Mouse (Mus musculus) CH12.LX (cell line): Measurements from ENCODE around the gene Paics. TPM values are rescaled to one million over a fixed set of nuclear protein-coding genes. Genes with fewer than 3 reads are reported as not detected.

Experiments used
- DNase-seq: peaks from one replicate; pipeline ENCODE4 v3.0.0-alpha.2; 2013; ENCODE audit errors: extremely low read depth
- H3K27ac ChIP-seq: 2 replicates; pipeline ENCODE4 v1.5.1; 2012; ENCODE audit warnings: low read depth, mild to moderate bottlenecking, control low read depth, moderate library complexity; ENCODE audit not compliant: insufficient read depth
- H3K27me3 ChIP-seq: replicated peaks from 2 replicates; pipeline ENCODE3; 2012; ENCODE audit warnings: inconsistent platforms
- H3K36me3 ChIP-seq, 2 experiments: replicated peaks in 1 of 2; 2 replicates each; pipeline versions ENCODE3 to v1.6.1; 2012; ENCODE audit warnings: inconsistent platforms in 1 of 2, low read length in 1 of 2, mild to moderate bottlenecking in 1 of 2, mixed read lengths in 1 of 2, moderate library complexity in 1 of 2; ENCODE audit not compliant: control insufficient read depth in 1 of 2, insufficient read depth in 1 of 2
- H3K4me1 ChIP-seq, 2 experiments: 2 replicates each; pipeline ENCODE4 v1.6.1; 2012; ENCODE audit warnings: inconsistent platforms in 1 of 2, moderate library complexity in 1 of 2; ENCODE audit not compliant: insufficient read depth in 2 of 2, control insufficient read depth in 1 of 2
- H3K4me2 ChIP-seq: 2 replicates; pipeline ENCODE4 v1.6.1; 2012; ENCODE audit warnings: low read depth, mild to moderate bottlenecking, control low read depth; ENCODE audit not compliant: poor library complexity, insufficient read depth, severe bottlenecking
- H3K4me3 ChIP-seq, 3 experiments: fragments of 150-350 bp in 1 of 3; sonication (generic) in 1 of 3; replicated peaks in 1 of 3; 2 replicates each; pipeline versions ENCODE3 to v1.5.1; 2011 to 2012; ENCODE audit warnings: low read depth in 2 of 3, low read length in 2 of 3, mild to moderate bottlenecking in 2 of 3, moderate library complexity in 2 of 3, control low read depth in 1 of 3, improper control_type of control experiment in 1 of 3, inconsistent platforms in 1 of 3, mixed read lengths in 1 of 3; ENCODE audit not compliant: poor library complexity in 1 of 3
- H3K79me2 ChIP-seq: replicated peaks from 2 replicates; pipeline ENCODE4 v1.6.1; 2012; ENCODE audit warnings: mild to moderate bottlenecking, moderate library complexity; ENCODE audit not compliant: control insufficient read depth, poor library complexity, insufficient read depth, severe bottlenecking; ENCODE audit errors: extremely low read depth
- H3K9ac ChIP-seq: 2 replicates; pipeline ENCODE4 v1.6.1; 2012; ENCODE audit warnings: low read depth, mild to moderate bottlenecking, control low read depth, moderate library complexity; ENCODE audit not compliant: insufficient read depth
- H3K9me3 ChIP-seq: replicated peaks from 2 replicates; pipeline ENCODE3; 2012; ENCODE audit warnings: low read length, inconsistent platforms, mixed read lengths
- BHLHE40 ChIP-seq: IDR thresholded peaks from 2 replicates; pipeline ENCODE4 v1.6.1; 2011; ENCODE audit warnings: mild to moderate bottlenecking, low read depth, low read length, improper control_type of control experiment
- CHD1 ChIP-seq: IDR thresholded peaks from 2 replicates; pipeline ENCODE4 v1.6.1; 2012; ENCODE audit warnings: low read depth, low read length, improper control_type of control experiment, inconsistent platforms
- CTCF ChIP-seq, 2 experiments: IDR thresholded peaks in 1 of 2; conservative IDR thresholded peaks in 1 of 2; 2 replicates each; pipeline ENCODE4 v1.5.1; 2011 to 2012; ENCODE audit warnings: low read depth in 2 of 2, low read length in 2 of 2, improper control_type of control experiment in 1 of 2, inconsistent platforms in 1 of 2, mild to moderate bottlenecking in 1 of 2, moderate library complexity in 1 of 2
- ELF1 ChIP-seq: IDR thresholded peaks from 2 replicates; pipeline ENCODE4 v1.6.1; 2014; ENCODE audit warnings: low read depth, mild to moderate bottlenecking, inconsistent platforms, low read length, improper control_type of control experiment
- EP300 ChIP-seq: IDR thresholded peaks from 2 replicates; pipeline ENCODE4 v1.6.1; 2011; ENCODE audit warnings: low read length, improper control_type of control experiment
- ETS1 ChIP-seq: conservative IDR thresholded peaks from 2 replicates; pipeline ENCODE4 v1.6.1; 2012; ENCODE audit warnings: low read depth, mild to moderate bottlenecking, inconsistent platforms, low read length, improper control_type of control experiment, moderate library complexity
- GABPA ChIP-seq: IDR thresholded peaks from 2 replicates; pipeline ENCODE4 v1.6.1; 2012; ENCODE audit warnings: low read depth, low read length, improper control_type of control experiment, inconsistent platforms; ENCODE audit not compliant: insufficient replicate concordance
- IRF4 ChIP-seq: IDR thresholded peaks from 2 replicates; pipeline ENCODE4 v1.6.1; 2014; ENCODE audit warnings: low read depth, mild to moderate bottlenecking, inconsistent platforms, low read length, improper control_type of control experiment
- JUN ChIP-seq: IDR thresholded peaks from 2 replicates; pipeline ENCODE4 v1.6.1; 2011; ENCODE audit warnings: low read depth, mild to moderate bottlenecking, low read length, improper control_type of control experiment, moderate library complexity; ENCODE audit not compliant: insufficient read depth
- JUND ChIP-seq: conservative IDR thresholded peaks from 2 replicates; pipeline ENCODE4 v1.6.1; 2011; ENCODE audit warnings: low read depth, low read length, improper control_type of control experiment
- MAFK ChIP-seq: IDR thresholded peaks from 2 replicates; pipeline ENCODE4 v1.6.1; 2011; ENCODE audit warnings: low read length, improper control_type of control experiment; ENCODE audit not compliant: insufficient replicate concordance
- MAX ChIP-seq: IDR thresholded peaks from 2 replicates; pipeline ENCODE4 v1.6.1; 2011; ENCODE audit warnings: low read length, improper control_type of control experiment
- MAZ ChIP-seq: IDR thresholded peaks from 2 replicates; pipeline ENCODE4 v1.6.1; 2012; ENCODE audit warnings: low read depth, mild to moderate bottlenecking, inconsistent platforms, low read length, improper control_type of control experiment, moderate library complexity
- MYC ChIP-seq: IDR thresholded peaks from 2 replicates; pipeline ENCODE4 v1.6.1; 2011; ENCODE audit warnings: low read depth, mild to moderate bottlenecking, improper control_type of control experiment, low read length
- NELFE ChIP-seq: IDR thresholded peaks from 2 replicates; pipeline ENCODE4 v1.6.1; 2011; ENCODE audit warnings: low read depth, low read length, improper control_type of control experiment
- PAX5 ChIP-seq: IDR thresholded peaks from 2 replicates; pipeline ENCODE4 v1.6.1; 2012; ENCODE audit warnings: low read length, inconsistent platforms, mixed read lengths
- POLR2A ChIP-seq: IDR thresholded peaks from 2 replicates; pipeline ENCODE4 v1.6.1; 2011; ENCODE audit warnings: low read depth, mild to moderate bottlenecking, improper control_type of control experiment, low read length
- RAD21 ChIP-seq: IDR thresholded peaks from 2 replicates; pipeline ENCODE4 v1.6.1; 2011; ENCODE audit warnings: low read depth, mild to moderate bottlenecking, low read length, improper control_type of control experiment, moderate library complexity
- RCOR1 ChIP-seq: conservative IDR thresholded peaks from 2 replicates; pipeline ENCODE4 v1.6.1; 2012; ENCODE audit warnings: low read depth, mild to moderate bottlenecking, inconsistent platforms, low read length, improper control_type of control experiment
- SMC3 ChIP-seq: IDR thresholded peaks from 2 replicates; pipeline ENCODE4 v1.6.1; 2011; ENCODE audit warnings: low read depth, low read length, improper control_type of control experiment
- TBP ChIP-seq: conservative IDR thresholded peaks from 2 replicates; pipeline ENCODE4 v1.6.1; 2011; ENCODE audit warnings: low read depth, low read length, improper control_type of control experiment
- TCF12 ChIP-seq: IDR thresholded peaks from 2 replicates; pipeline ENCODE4 v1.6.1; 2014; ENCODE audit warnings: low read depth, mild to moderate bottlenecking, inconsistent platforms, low read length, improper control_type of control experiment
- UBTF ChIP-seq: IDR thresholded peaks from 2 replicates; pipeline ENCODE4 v1.6.1; 2012; ENCODE audit warnings: low read depth, mild to moderate bottlenecking, inconsistent platforms, low read length, improper control_type of control experiment, moderate library complexity
- USF1 ChIP-seq: IDR thresholded peaks from 2 replicates; pipeline ENCODE4 v1.6.1; 2014; ENCODE audit warnings: low read depth, mild to moderate bottlenecking, inconsistent platforms, low read length, improper control_type of control experiment
- USF2 ChIP-seq: conservative IDR thresholded peaks from 2 replicates; pipeline ENCODE4 v1.6.1; 2011; ENCODE audit warnings: low read depth, low read length, improper control_type of control experiment
- ZC3H11A ChIP-seq: IDR thresholded peaks from 2 replicates; pipeline ENCODE4 v1.6.1; 2012; ENCODE audit warnings: low read depth, mild to moderate bottlenecking, inconsistent platforms, low read length, improper control_type of control experiment
- ZKSCAN1 ChIP-seq: IDR thresholded peaks from 2 replicates; pipeline ENCODE4 v1.6.1; 2012; ENCODE audit warnings: low read depth, inconsistent platforms, low read length, improper control_type of control experiment, borderline replicate concordance
- ZMIZ1 ChIP-seq: IDR thresholded peaks from 2 replicates; pipeline ENCODE4 v1.6.1; 2012; ENCODE audit warnings: low read depth, mild to moderate bottlenecking, inconsistent platforms, low read length, improper control_type of control experiment
- dilution Hi-C: fragments of 300-500 bp; cut with MboI; formaldehyde crosslinking; loops from 2 replicates; pipeline ENCODE4 v1.14.3; 2020; ENCODE audit warnings: low sequenced_read_pairs; ENCODE audit not compliant: extremely low pct_unique_long_range_greater_than_20kb, extremely low pct_ligation_motif_present
- in situ Hi-C: fragments of 300-500 bp; cut with MboI; formaldehyde crosslinking; loops from 3 replicates; pipeline ENCODE4 v1.14.3; 2019; ENCODE audit warnings: low sequenced_read_pairs, low pct_ligation_motif_present, low pct_unique_long_range_greater_than_20kb, mixed read lengths
- polyA plus RNA-seq: library from polyadenylated mRNA; unstranded; fragments of >175 nt; gene quantifications from 2 replicates; pipeline ENCODE4 v1.2.1, GENCODE M21; 2012; ENCODE audit warnings: low read depth; ENCODE audit not compliant: insufficient read length
- total RNA-seq, 2 experiments: library from RNA; depleted of rRNA; stranded (reverse); fragments of 300-350 nt in 1 of 2; fragments of >200 nt in 1 of 2; gene quantifications; 2 replicates each; pipeline ENCODE4 v1.2.3; 2012 to 2014

Gene Paics
- total and polyA plus RNA-seq, 3 experiments: 259 to 440 (median 274) TPM

- Histone ChIP-seq H3K27me3 (no peaks in the 10 kb centered on the region), H3K27ac (no peak overlapping the region), H3K79me2 (no peaks in the 10 kb centered on the region), H3K4me2 (no peak overlapping the region), H3K9me3 (no peaks in the 10 kb centered on the region), H3K36me3 (peaks cover 67 to 89% of the 10 kb centered on the region in 2 experiments), H3K4me3 (no peak overlapping the region), H3K4me1 (no peaks in the 10 kb centered on the region), H3K9ac (no peak overlapping the region)
- no peak for DNase-seq
- dilution Hi-C loops (no loop called here), in situ Hi-C loops (no loop called here)
- TF ChIP-seq PAX5 (no peak), ZC3H11A (no peak), JUND (no peak), MAFK (no peak)
Observed at GRCm38 (mm10) chr5:76993174-76993814, 42.2 kb downstream of the Paics start.

GRCm38 (mm10) chr5:76998416-76998815 lies 47.3 kb downstream of the Paics start:
- H3K36me3 ChIP-seq: peaks cover 55 to 83% of the 10 kb centered on the region in 2 experiments
- dilution Hi-C loops: no loop called here

GRCm38 (mm10) chr5:77001192-77001591 lies 50.1 kb downstream of the Paics start:
- Histone ChIP-seq H3K4me1 (peaks cover 0 to 4% of the 10 kb centered on the region in 2 experiments; a peak in 1 of 4 replicates), H3K79me2 (no peaks in the 10 kb centered on the region), H3K9ac (no peak overlapping the region), H3K9me3 (no peaks in the 10 kb centered on the region), H3K27ac (no peak overlapping the region), H3K27me3 (no peaks in the 10 kb centered on the region), H3K36me3 (peaks cover 40 to 70% of the 10 kb centered on the region in 2 experiments), H3K4me3 (no peak overlapping the region), H3K4me2 (no peak overlapping the region)
- DNase-seq: no peak
- in situ Hi-C loops: no loop called here
- dilution Hi-C loops: no loop called here
- TF ChIP-seq PAX5 (no peak), TCF12 (no peak), POLR2A (no peak), USF2 (no peak), ELF1 (no peak), MAX (no peak), CTCF (conservative IDR thresholded peaks at IDR 0.05 in 1 of 2, IDR thresholded peaks at IDR 0.05 in 1 of 2; ENCODE audit: low read depth in 2 of 2, low read length in 2 of 2) (no peak), MAFK (no peak), RAD21 (no peak), EP300 (no peak), BHLHE40 (no peak), JUN (no peak), ZKSCAN1 (no peak), ZC3H11A (no peak), USF1 (no peak), UBTF (no peak), CHD1 (no peak), MAZ (no peak)

More at GRCm38 (mm10) chr5:76998416-76998815, 47.3 kb downstream of the Paics start:
- Histone ChIP-seq H3K9me3 (no peaks in the 10 kb centered on the region), H3K4me1 (no peaks in the 10 kb centered on the region), H3K79me2 (no peaks in the 10 kb centered on the region), H3K27me3 (no peaks in the 10 kb centered on the region), H3K27ac (no peak overlapping the region), H3K4me2 (no peak overlapping the region), H3K4me3 (no peak overlapping the region), H3K9ac (no peak overlapping the region)
- peak; percentile 23 for DNase-seq
- in situ Hi-C loops: no loop called here
- TF ChIP-seq TCF12: no peak
- no peak for TF ChIP-seq NELFE
- no peak for TF ChIP-seq RCOR1
- no peak for TF ChIP-seq TBP
- no peak for TF ChIP-seq JUND
- TF ChIP-seq ZMIZ1: no peak
- peak; percentile 48 for TF ChIP-seq RAD21
- no peak for TF ChIP-seq GABPA
- no peak for TF ChIP-seq ETS1
- TF ChIP-seq MYC: no peak
- no peak for TF ChIP-seq CHD1
- no peak for TF ChIP-seq JUN
- TF ChIP-seq IRF4: no peak
- peak; percentile 36 for TF ChIP-seq SMC3
- peak in 1 of 2 experiments; percentile 56; a peak in 2 of 4 replicates for TF ChIP-seq CTCF (conservative IDR thresholded peaks at IDR 0.05 in 1 of 2, IDR thresholded peaks at IDR 0.05 in 1 of 2; ENCODE audit: low read depth in 2 of 2, low read length in 2 of 2)
- TF ChIP-seq, all 38 proteins: peak for 3
